Mouse (Mus musculus): ENCODE measurements around the gene Smap1. TPM values are rescaled to one million over a fixed set of nuclear protein-coding genes. Genes with fewer than 3 reads are reported as not detected.

The Smap1 gene
- polyA plus RNA-seq, 1 experiment from 2014 or later, result 45.0 TPM

DNA sequence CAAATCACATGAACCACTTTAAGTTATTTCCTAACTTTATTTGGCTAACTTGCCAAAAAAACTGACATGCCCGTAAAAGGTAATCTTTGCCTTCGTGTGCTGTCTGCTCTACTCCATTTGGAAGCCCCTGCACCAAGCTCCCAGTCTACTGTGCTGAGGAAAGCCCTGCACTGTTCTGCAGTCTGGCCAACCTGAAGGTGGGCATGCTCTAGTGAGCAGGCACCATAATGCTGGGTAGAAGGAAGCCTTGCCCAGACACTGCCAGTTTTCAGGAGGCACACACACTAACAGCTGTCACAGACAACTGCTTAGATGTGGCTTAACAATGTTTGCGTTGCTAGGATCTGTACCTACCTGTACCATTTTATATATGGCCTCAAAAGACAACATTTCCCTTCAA is 66.5 kb downstream of the Smap1 start:
- no peak overlapping the region for H3K4me3 ChIP-seq
- ATAC-seq, result no peak
- H3K27me3 ChIP-seq, result no peaks in the 10 kb centered on the region
- no peaks in the 10 kb centered on the region for H3K9me3 ChIP-seq (replicated peaks)
- H3K4me1 ChIP-seq, result no peaks in the 10 kb centered on the region
- no peak overlapping the region for H3K27ac ChIP-seq
- H3K4me2 ChIP-seq, result no peak overlapping the region
- H3K9ac ChIP-seq, result no peak overlapping the region
- 94% methylated on average over 3 of the region's 3 CpGs for WGBS
- peaks cover 30% of the 10 kb centered on the region for H3K36me3 ChIP-seq (ENCODE audit: poor library complexity, severe bottlenecking)

GRCm38 (mm10) chr1:23846044-23846680 is 76.0 kb downstream of the Smap1 start:
- H3K9ac ChIP-seq, result no peak overlapping the region
- no peaks in the 10 kb centered on the region for H3K27me3 ChIP-seq
- H3K4me3 ChIP-seq, result no peak overlapping the region
- 0 out of 2 replicates have a peak, but pooled peaks cover 5% of the 10 kb centered on the region for H3K4me1 ChIP-seq
- ATAC-seq, result peak; percentile 85
- 57% methylated on average over 10 of the region's 10 CpGs for WGBS
- H3K27ac ChIP-seq, result peak overlapping the region; percentile 40
- H3K36me3 ChIP-seq (ENCODE audit: poor library complexity, severe bottlenecking), result peaks cover 47% of the 10 kb centered on the region
- H3K9me3 ChIP-seq (replicated peaks), result no peaks in the 10 kb centered on the region
- no peak overlapping the region for H3K4me2 ChIP-seq

GRCm38 (mm10) chr1:23845007-23845406 is 77.1 kb downstream of the Smap1 start:
- H3K27me3 ChIP-seq, result no peaks in the 10 kb centered on the region
- no peak for ATAC-seq
- no peaks in the 10 kb centered on the region for H3K9me3 ChIP-seq (replicated peaks)
- 0 out of 2 replicates have a peak, but pooled peaks cover 5% of the 10 kb centered on the region for H3K4me1 ChIP-seq
- H3K9ac ChIP-seq, result no peak overlapping the region
- H3K27ac ChIP-seq, result no peak overlapping the region
- WGBS, result 91% methylated on average over 10 of the region's 10 CpGs
- H3K4me3 ChIP-seq, result no peak overlapping the region
- no peak overlapping the region for H3K4me2 ChIP-seq
- H3K36me3 ChIP-seq (ENCODE audit: poor library complexity, severe bottlenecking), result peaks cover 50% of the 10 kb centered on the region

GRCm38 (mm10) chr1:23843790-23844189 is 78.3 kb downstream of the Smap1 start:
- ATAC-seq, result no peak
- 87% methylated on average over 7 of the region's 7 CpGs for WGBS
- peaks cover 46% of the 10 kb centered on the region for H3K36me3 ChIP-seq (ENCODE audit: poor library complexity, severe bottlenecking)

GRCm38 (mm10) chr1:23842629-23843028 is 79.5 kb downstream of the Smap1 start:
- H3K9ac ChIP-seq, result no peak overlapping the region
- no peaks in the 10 kb centered on the region for H3K27me3 ChIP-seq
- 75% methylated on average over 3 of the region's 3 CpGs for WGBS
- H3K27ac ChIP-seq, result no peak overlapping the region
- no peaks in the 10 kb centered on the region for H3K9me3 ChIP-seq (replicated peaks)
- H3K36me3 ChIP-seq (ENCODE audit: poor library complexity, severe bottlenecking), result peaks cover 36% of the 10 kb centered on the region
- H3K4me3 ChIP-seq, result no peak overlapping the region
- no peak overlapping the region for H3K4me2 ChIP-seq
- 0 out of 2 replicates have a peak, but pooled peaks cover 5% of the 10 kb centered on the region for H3K4me1 ChIP-seq
- ATAC-seq, result no peak

More at GRCm38 (mm10) chr1:23843790-23844189, 78.3 kb downstream of the Smap1 start:
- 0 out of 2 replicates have a peak, but pooled peaks cover 5% of the 10 kb centered on the region for H3K4me1 ChIP-seq
- H3K27ac ChIP-seq, result no peak overlapping the region
- no peak overlapping the region for H3K4me3 ChIP-seq
- no peaks in the 10 kb centered on the region for H3K9me3 ChIP-seq (replicated peaks)
- no peaks in the 10 kb centered on the region for H3K27me3 ChIP-seq
- no peak overlapping the region for H3K9ac ChIP-seq
- H3K4me2 ChIP-seq, result no peak overlapping the region

DNA sequence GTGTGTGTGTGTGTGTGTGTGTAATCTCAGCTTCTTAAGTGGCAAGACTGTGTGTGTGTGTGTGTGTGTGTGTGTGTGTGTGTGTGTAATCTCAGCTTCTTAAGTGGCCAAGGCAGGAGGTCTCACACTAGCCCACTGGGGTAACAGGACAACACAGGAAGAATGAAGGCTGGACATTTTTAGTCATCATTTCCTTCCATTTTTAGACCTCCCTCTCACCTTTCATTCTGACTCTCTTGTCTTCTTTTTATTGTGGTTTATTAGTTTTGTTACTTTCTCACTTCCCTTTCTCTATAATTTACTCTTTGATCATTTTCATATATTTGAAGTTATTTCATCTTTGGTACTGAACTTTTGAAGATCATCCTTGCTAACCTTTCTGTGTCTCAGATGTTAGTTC is 81.2 kb downstream of the Smap1 start:
- no peak overlapping the region for H3K9ac ChIP-seq
- no peak overlapping the region for H3K4me2 ChIP-seq
- no peaks in the 10 kb centered on the region for H3K27me3 ChIP-seq
- ATAC-seq, result no peak
- H3K9me3 ChIP-seq (replicated peaks), result no peaks in the 10 kb centered on the region
- H3K4me3 ChIP-seq, result no peak overlapping the region
- no peak overlapping the region for H3K27ac ChIP-seq
- H3K36me3 ChIP-seq (ENCODE audit: poor library complexity, severe bottlenecking), result peaks cover 28% of the 10 kb centered on the region
- H3K4me1 ChIP-seq, result no peaks in the 10 kb centered on the region

- 91% methylated on average over 4 of the region's 4 CpGs for WGBS
Measured at GRCm38 (mm10) chr1:23836630-23837029, 85.5 kb downstream of the Smap1 start.

GRCm38 (mm10) chr1:23834819-23835218 is 87.3 kb downstream of the Smap1 start:
- no peak overlapping the region for H3K9ac ChIP-seq
- no peaks in the 10 kb centered on the region for H3K27me3 ChIP-seq
- no peak overlapping the region for H3K4me3 ChIP-seq
- H3K27ac ChIP-seq, result peak overlapping the region; percentile 45; the same call in 1 of the 2 replicates
- ATAC-seq, result peak; percentile 66
- no peaks in the 10 kb centered on the region for H3K9me3 ChIP-seq (replicated peaks)
- no peaks in the 10 kb centered on the region for H3K36me3 ChIP-seq (ENCODE audit: poor library complexity, severe bottlenecking)
- H3K4me1 ChIP-seq, result peaks cover 11% of the 10 kb centered on the region
- WGBS, result 46% methylated on average over 9 of the region's 9 CpGs
- no peak overlapping the region for H3K4me2 ChIP-seq

More at GRCm38 (mm10) chr1:23836630-23837029, 85.5 kb downstream of the Smap1 start:
- peaks cover 3% of the 10 kb centered on the region; the same call in 1 of the 2 replicates for H3K36me3 ChIP-seq (ENCODE audit: poor library complexity, severe bottlenecking)
- H3K9me3 ChIP-seq (replicated peaks), result no peaks in the 10 kb centered on the region
- no peaks in the 10 kb centered on the region for H3K27me3 ChIP-seq
- H3K4me3 ChIP-seq, result no peak overlapping the region
- H3K4me2 ChIP-seq, result no peak overlapping the region
- no peak overlapping the region for H3K9ac ChIP-seq
- no peak for ATAC-seq
- peaks cover 11% of the 10 kb centered on the region for H3K4me1 ChIP-seq
- H3K27ac ChIP-seq, result no peak overlapping the region

DNA sequence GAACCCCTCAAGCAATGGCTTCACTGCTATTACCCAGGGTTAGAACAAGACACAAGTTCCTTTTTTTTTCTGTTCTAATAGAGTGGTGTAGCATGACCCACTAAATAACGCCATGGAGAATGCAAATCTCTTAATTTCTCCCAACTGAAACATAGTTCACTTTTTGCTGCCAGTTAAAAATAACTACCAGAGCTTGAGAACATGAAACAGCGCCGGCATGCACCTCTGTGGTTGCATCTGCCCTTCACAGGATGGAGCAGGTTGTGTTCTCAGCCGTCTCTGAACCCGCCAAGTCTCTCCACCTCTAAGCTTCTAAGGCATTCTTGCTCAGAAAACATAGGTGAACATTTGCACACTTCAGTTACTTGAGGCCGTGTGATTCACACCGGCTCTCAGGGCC is 87.9 kb downstream of the Smap1 start:
- no peaks in the 10 kb centered on the region for H3K36me3 ChIP-seq (ENCODE audit: poor library complexity, severe bottlenecking)
- H3K9me3 ChIP-seq (replicated peaks), result no peaks in the 10 kb centered on the region
- H3K4me2 ChIP-seq, result no peak overlapping the region
- peaks cover 11% of the 10 kb centered on the region for H3K4me1 ChIP-seq
- no peaks in the 10 kb centered on the region for H3K27me3 ChIP-seq
- H3K4me3 ChIP-seq, result no peak overlapping the region
- H3K27ac ChIP-seq, result 0 out of 2 replicates have a peak overlapping the region, but pooled peaks have one; percentile 45
- ATAC-seq, result no peak
- 80% methylated on average over 7 of the region's 7 CpGs for WGBS
- no peak overlapping the region for H3K9ac ChIP-seq

GRCm38 (mm10) chr1:23826887-23827758 is 95.0 kb downstream of the Smap1 start:
- ATAC-seq, result peak; percentile 68; the same call in 1 of the 2 replicates
- H3K27ac ChIP-seq, result no peak overlapping the region
- H3K4me2 ChIP-seq, result no peak overlapping the region
- no peak overlapping the region for H3K9ac ChIP-seq
- no peaks in the 10 kb centered on the region for H3K4me1 ChIP-seq
- H3K4me3 ChIP-seq, result no peak overlapping the region
- H3K9me3 ChIP-seq (replicated peaks), result no peaks in the 10 kb centered on the region
- no peaks in the 10 kb centered on the region for H3K27me3 ChIP-seq
- WGBS, result 46% methylated on average over 13 of the region's 13 CpGs
- no peaks in the 10 kb centered on the region for H3K36me3 ChIP-seq (ENCODE audit: poor library complexity, severe bottlenecking)

- Histone ChIP-seq H3K27ac (no peak overlapping the region), H3K9ac (no peak overlapping the region), H3K4me2 (no peak overlapping the region), H3K9me3 (replicated peaks) (no peaks in the 10 kb centered on the region), H3K4me3 (no peak overlapping the region), H3K27me3 (no peaks in the 10 kb centered on the region), H3K4me1 (no peaks in the 10 kb centered on the region), H3K36me3 (ENCODE audit: poor library complexity, severe bottlenecking) (no peaks in the 10 kb centered on the region)
- 65% methylated on average over 5 of the region's 5 CpGs for WGBS
- ATAC-seq, result no peak
Measured at GRCm38 (mm10) chr1:23821615-23822014, 100.5 kb downstream of the Smap1 start.

DNA sequence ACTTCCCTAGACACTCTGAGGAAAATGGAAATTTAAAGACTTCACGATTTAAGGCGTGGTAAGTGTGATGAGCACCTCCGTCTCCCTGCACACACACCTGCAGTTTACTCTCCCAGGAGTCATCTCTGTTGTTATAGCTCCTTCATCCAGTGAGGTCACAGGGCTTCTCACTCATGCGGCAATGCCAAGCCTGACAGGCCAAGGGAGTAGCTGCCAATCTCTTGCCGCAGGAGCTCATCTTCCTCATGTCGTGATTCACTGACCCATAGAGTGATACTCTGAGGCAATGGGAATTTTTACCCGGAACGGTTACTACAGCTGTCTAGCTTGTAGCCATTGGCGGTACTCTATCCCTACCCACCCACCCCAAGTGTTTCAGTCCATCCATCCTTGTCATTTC is 123.8 kb downstream of the Smap1 start:
- Histone ChIP-seq H3K36me3 (ENCODE audit: poor library complexity, severe bottlenecking) (no peaks in the 10 kb centered on the region), H3K4me3 (no peak overlapping the region), H3K27ac (no peak overlapping the region), H3K27me3 (no peaks in the 10 kb centered on the region), H3K9ac (no peak overlapping the region), H3K4me1 (no peaks in the 10 kb centered on the region), H3K4me2 (no peak overlapping the region), H3K9me3 (replicated peaks) (no peaks in the 10 kb centered on the region)
- WGBS, result 90% methylated on average over 9 of the region's 9 CpGs
- no peak for ATAC-seq

All from forebrain, embryonic 13.5 days (tissue).